Mouse (Mus musculus) liver, adult 2 months (tissue): ENCODE data around the gene Fstl1. TPM values are rescaled to one million over a fixed set of nuclear protein-coding genes. Genes with fewer than 3 reads are reported as not detected.

ENCODE experiments used
- DNase-seq: peaks from one replicate; pipeline ENCODE4 v3.0.0-alpha.2; 2011; ENCODE audit warnings: low read depth, low spot score; ENCODE audit errors: extremely low read depth
- H3K27ac ChIP-seq: fragments of 200-500 bp; replicated peaks from 2 replicates; pipeline ENCODE4 v1.5.1; 2012; ENCODE audit warnings: low read depth, mild to moderate bottlenecking, control low read depth, inconsistent platforms, low read length; ENCODE audit not compliant: insufficient read depth
- H3K27me3 ChIP-seq: fragments of 200-500 bp; 2 replicates; pipeline ENCODE4 v1.6.1; 2012; ENCODE audit warnings: mild to moderate bottlenecking, moderate library complexity, low read length, inconsistent platforms; ENCODE audit not compliant: control insufficient read depth, insufficient read depth
- H3K36me3 ChIP-seq: fragments of 200-500 bp; 2 replicates; pipeline ENCODE4 v1.6.1; 2012; ENCODE audit warnings: low read length, inconsistent platforms; ENCODE audit not compliant: control insufficient read depth, insufficient read depth
- H3K4me1 ChIP-seq: fragments of 200-500 bp; 2 replicates; pipeline ENCODE4 v1.6.1; 2011; ENCODE audit warnings: low read length; ENCODE audit not compliant: control insufficient read depth, insufficient read depth
- H3K4me3 ChIP-seq: fragments of 200-500 bp; 2 replicates; pipeline ENCODE4 v1.5.1; 2011; ENCODE audit warnings: low read depth, mild to moderate bottlenecking, control low read depth, low read length, moderate library complexity; ENCODE audit not compliant: insufficient read depth
- H3K79me2 ChIP-seq: fragments of 200-500 bp; 2 replicates; pipeline ENCODE4 v1.6.1; 2012; ENCODE audit warnings: inconsistent platforms, mild to moderate bottlenecking, low read length, moderate library complexity; ENCODE audit not compliant: control insufficient read depth, insufficient read depth
- H3K9ac ChIP-seq: fragments of 200-500 bp; 2 replicates; pipeline ENCODE4 v1.6.1; 2012; ENCODE audit warnings: low read depth, mild to moderate bottlenecking, control low read depth, inconsistent platforms, low read length
- CTCF ChIP-seq: fragments of 200-500 bp; IDR thresholded peaks from 2 replicates; pipeline ENCODE4 v1.5.1; 2011; ENCODE audit warnings: low read depth, low read length, control low read depth
- POLR2A ChIP-seq: fragments of 200-500 bp; IDR thresholded peaks from 2 replicates; pipeline ENCODE4 v1.6.1; 2011; ENCODE audit warnings: low read length, control low read depth; ENCODE audit not compliant: insufficient read depth; ENCODE audit errors: extremely low read depth
- WGBS: fragments of 180-500 bp; shearing (Covaris S2); methylation state at CpG from one replicate; pipeline ENCODE4 v1.1.7; 2018; 5-methylcytosine and 5-hydroxymethylcytosine counted together
- polyA plus RNA-seq: library from polyadenylated mRNA; depleted of rRNA; stranded (reverse); fragments of >200 nt; gene quantifications from 2 replicates; pipeline ENCODE4 v1.2.3, GENCODE M21; 2012
- total RNA-seq: library from RNA; depleted of rRNA; stranded (reverse); fragments of >200 nt; gene quantifications from 2 replicates; pipeline ENCODE4 v1.2.3, GENCODE M21; 2014

Gene Fstl1
- total and polyA plus RNA-seq, 2 experiments = 1.9 to 4.4 TPM

DNA sequence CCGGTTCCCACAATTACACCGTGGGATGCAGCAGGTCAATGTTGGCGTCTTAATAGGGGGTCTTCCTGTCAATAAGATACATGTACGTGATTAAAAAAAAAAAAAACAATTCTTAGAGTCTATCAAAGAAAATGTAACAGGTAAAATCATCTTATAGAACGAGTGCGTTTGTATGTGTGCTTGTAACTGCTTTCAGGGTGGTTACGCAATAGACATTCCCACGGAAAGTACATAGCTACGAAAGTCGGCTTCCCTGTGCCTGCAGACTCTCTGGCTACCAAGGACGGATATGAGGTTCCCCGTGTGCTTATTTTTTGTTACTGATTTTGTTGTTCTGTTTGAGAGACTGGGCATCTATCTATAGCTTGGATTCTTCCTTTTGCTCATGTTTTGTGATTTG is 67.1 kb downstream of the Fstl1 start:
- WGBS = 39% methylated on average over 12 of the region's 12 CpGs
- no peak for TF ChIP-seq CTCF
- TF ChIP-seq POLR2A = no peak
- Histone ChIP-seq H3K79me2 (no peaks in the 10 kb centered on the region), H3K9ac (no peak overlapping the region), H3K27ac (no peak overlapping the region), H3K27me3 (peaks cover 3% of the 10 kb centered on the region; the same call in 1 of the 2 replicates), H3K4me3 (no peak overlapping the region), H3K36me3 (no peaks in the 10 kb centered on the region), H3K4me1 (no peaks in the 10 kb centered on the region; the same call in 1 of the 2 replicates)
- peak; percentile 51 for DNase-seq

DNA sequence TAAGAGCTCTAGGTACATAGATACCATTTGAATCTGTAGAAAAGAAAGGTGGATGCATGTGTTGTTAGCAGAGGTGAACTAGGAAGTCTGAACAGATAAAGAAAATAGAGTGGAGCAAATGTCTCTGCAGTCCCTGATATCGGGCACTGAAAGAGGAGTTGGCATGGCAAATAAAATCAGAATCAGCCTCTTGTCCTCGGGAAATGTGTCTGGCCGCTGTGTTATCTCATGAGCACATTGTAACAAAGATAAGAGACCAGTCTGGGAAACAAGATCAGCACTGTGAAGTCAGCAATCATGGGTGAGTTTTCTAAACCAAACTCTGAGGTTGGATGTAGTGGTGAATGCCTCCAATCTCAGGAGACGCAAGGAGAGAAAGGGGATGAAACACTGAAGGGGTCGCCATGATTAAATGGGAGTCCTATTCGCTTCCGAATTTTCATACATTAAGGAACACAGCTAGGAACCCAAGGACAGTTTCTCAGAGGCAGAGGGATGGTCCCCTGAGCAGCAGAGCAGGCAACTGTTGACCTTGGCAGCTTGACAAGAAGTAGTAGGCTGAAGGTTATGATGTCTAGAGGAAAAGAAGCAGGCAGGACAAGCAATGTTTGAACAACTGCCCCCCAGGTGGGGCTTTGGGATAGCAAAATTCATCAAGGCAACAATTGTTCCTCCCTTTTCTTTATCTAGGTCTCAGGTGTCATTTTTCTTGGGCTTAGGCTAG is 68.7 kb downstream of the Fstl1 start:
- TF ChIP-seq CTCF (no peak), POLR2A (no peak)
- no peaks in the 10 kb centered on the region for H3K36me3 ChIP-seq
- H3K27me3 ChIP-seq = peaks cover 3% of the 10 kb centered on the region; the same call in 1 of the 2 replicates
- H3K4me1 ChIP-seq = peaks cover 1% of the 10 kb centered on the region; the same call in 1 of the 2 replicates
- no peak overlapping the region for H3K4me3 ChIP-seq
- no peak for DNase-seq
- H3K27ac ChIP-seq = no peak overlapping the region
- H3K79me2 ChIP-seq = no peaks in the 10 kb centered on the region
- WGBS = 64% methylated on average over 7 of the region's 7 CpGs
- H3K9ac ChIP-seq = no peak overlapping the region

- H3K4me3 ChIP-seq = no peak overlapping the region
- no peaks in the 10 kb centered on the region for H3K36me3 ChIP-seq
- peak overlapping the region; percentile 29; the same call in 1 of the 2 replicates for H3K27ac ChIP-seq
- peaks cover 3% of the 10 kb centered on the region; the same call in 1 of the 2 replicates for H3K27me3 ChIP-seq
- no peak for TF ChIP-seq CTCF
- no peak for TF ChIP-seq POLR2A
- H3K9ac ChIP-seq = no peak overlapping the region
- no peak for DNase-seq
- no peaks in the 10 kb centered on the region for H3K79me2 ChIP-seq
- 76% methylated on average over 3 of the region's 3 CpGs for WGBS
- peaks cover 2% of the 10 kb centered on the region; the same call in 1 of the 2 replicates for H3K4me1 ChIP-seq
These were observed 70.4 kb downstream of the Fstl1 start for GRCm38 (mm10) chr16:37847081-37847480.

GRCm38 (mm10) chr16:37851366-37851765 is 74.7 kb downstream of the Fstl1 start:
- Histone ChIP-seq H3K27me3 (no peaks in the 10 kb centered on the region), H3K36me3 (no peaks in the 10 kb centered on the region), H3K27ac (0 out of 2 replicates have a peak overlapping the region, but pooled peaks have one; percentile 21), H3K4me3 (no peak overlapping the region), H3K4me1 (peaks cover 27% of the 10 kb centered on the region), H3K79me2 (0 out of 2 replicates have a peak, but pooled peaks cover 4% of the 10 kb centered on the region), H3K9ac (no peak overlapping the region)
- peak; percentile 36 for DNase-seq
- 70% methylated on average over 5 of the region's 5 CpGs for WGBS
- TF ChIP-seq POLR2A (no peak), CTCF (no peak)

- Histone ChIP-seq H3K36me3 (no peaks in the 10 kb centered on the region), H3K4me1 (peaks cover 27% of the 10 kb centered on the region), H3K79me2 (0 out of 2 replicates have a peak, but pooled peaks cover 4% of the 10 kb centered on the region), H3K27ac (no peak overlapping the region), H3K4me3 (no peak overlapping the region), H3K9ac (no peak overlapping the region), H3K27me3 (no peaks in the 10 kb centered on the region)
- TF ChIP-seq CTCF (no peak), POLR2A (no peak)
- DNase-seq = peak; percentile 54
- 32% methylated on average over 9 of the region's 9 CpGs for WGBS
These were observed 76.6 kb downstream of the Fstl1 start for GRCm38 (mm10) chr16:37853279-37853678.

GRCm38 (mm10) chr16:37854054-37854453 is 77.4 kb downstream of the Fstl1 start:
- Histone ChIP-seq H3K9ac (no peak overlapping the region), H3K79me2 (0 out of 2 replicates have a peak, but pooled peaks cover 4% of the 10 kb centered on the region), H3K4me3 (no peak overlapping the region), H3K27me3 (no peaks in the 10 kb centered on the region), H3K36me3 (no peaks in the 10 kb centered on the region), H3K4me1 (peaks cover 27% of the 10 kb centered on the region), H3K27ac (no peak overlapping the region)
- DNase-seq = no peak
- WGBS = 87% methylated on average over 14 of the region's 14 CpGs
- no peak for TF ChIP-seq POLR2A
- TF ChIP-seq CTCF = no peak
